In the genomic region with DNA sequence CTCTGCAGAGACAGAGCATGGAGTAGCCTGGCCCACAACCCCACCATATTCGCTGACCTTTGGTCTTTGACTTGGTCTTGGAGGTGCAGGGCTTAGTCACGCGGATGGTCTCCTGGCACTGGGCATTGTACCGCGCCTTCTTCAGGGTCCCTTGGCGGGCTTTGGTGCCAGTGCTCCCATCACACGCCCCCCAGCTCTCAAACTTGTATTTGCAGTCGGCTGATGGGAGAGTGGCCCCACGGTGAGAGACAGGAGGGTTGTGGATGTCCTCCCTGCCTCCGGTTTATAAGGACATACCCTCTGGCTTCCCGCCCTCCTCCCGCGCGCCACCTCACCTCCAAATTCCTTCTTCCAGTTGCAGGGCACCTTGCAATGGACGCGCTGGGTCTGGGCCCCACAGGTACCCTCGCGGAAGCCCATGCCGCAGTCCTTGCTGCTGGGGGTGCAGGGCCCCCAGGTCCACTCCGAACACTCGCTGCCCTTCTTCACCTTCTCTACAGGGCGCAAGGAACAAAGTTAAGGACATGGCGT, we compare ENCODE assay signal across 8 mouse cellular contexts. TPM values are rescaled to one million over a fixed set of nuclear protein-coding genes. Genes with fewer than 3 reads are reported as not detected.
A peak's percentile ranks its signal among the peaks of the same experiment; 100 is the strongest.
DNase-seq lines count a peak whose midpoint lies in the region; ATAC-seq and TF ChIP-seq lines count a peak whose summit lies in the region.
"Had no signal": no experiment of that assay in that cellular context is flagged by ENCODE, and none has a peak within 500 bp of the region (broad histone marks: within the 10 kb centered on the region; RNA-seq: fewer than 3 reads in every experiment).

No protein-coding gene starts in this region.

- ATAC-seq in forebrain, embryonic 11.5 days (replicated peaks; ENCODE audit: low FRiP score), result 0 out of 2 replicates have a peak, but pooled peaks have one; percentile 1
- 0 out of 2 replicates have a peak, but pooled peaks have one; percentile 3 for ATAC-seq in kidney, postnatal 0 days (replicated peaks; ENCODE audit: low FRiP score, low read depth)
- ATAC-seq in neural tube, embryonic 13.5 days (ENCODE audit: low read depth), result no peak; the same call in 1 of the 2 replicates

- H3K9ac ChIP-seq in forebrain, embryonic 11.5 days (ENCODE audit: low read length), result peak overlapping the region; percentile 99
- peak overlapping the region; percentile 79 for H3K9ac ChIP-seq in kidney, postnatal 0 days (ENCODE audit: low read depth, low read length)
- peak overlapping the region; percentile 90 for H3K9ac ChIP-seq in neural tube, embryonic 13.5 days

- no peaks in the 10 kb centered on the region for H3K36me3 ChIP-seq in forebrain, embryonic 11.5 days (ENCODE audit: control insufficient read depth, insufficient read depth, low read length)
- peaks cover 16% of the 10 kb centered on the region; the same call in 1 of the 2 replicates for H3K36me3 ChIP-seq in kidney, postnatal 0 days (ENCODE audit: insufficient read depth, low read length)
- H3K36me3 ChIP-seq in neural tube, embryonic 13.5 days, result peaks cover 21% of the 10 kb centered on the region

- no peak; the same call in 1 of the 2 replicates for TF ChIP-seq CTCF in kidney, postnatal 0 days (IDR thresholded peaks at IDR 0.05; ENCODE audit: low read depth)

- peak overlapping the region; percentile 89 for H3K4me2 ChIP-seq in forebrain, embryonic 11.5 days (ENCODE audit: low read depth, low read length, severe bottlenecking)
- peak overlapping the region; percentile 70 for H3K4me2 ChIP-seq in kidney, postnatal 0 days (ENCODE audit: low read length)
- H3K4me2 ChIP-seq in neural tube, embryonic 13.5 days, result peak overlapping the region; percentile 86

- DNase-seq in right cerebral cortex, postnatal 4 days, result peak; percentile 24
- DNase-seq in right cerebral cortex, adult 2 months (ENCODE audit: low spot score in 2 of 2), result no peak
- peak; percentile 78 for DNase-seq in forebrain, embryonic 11.5 days (ENCODE audit: low spot score)
- DNase-seq in kidney, postnatal 0 days (ENCODE audit: low spot score), result no peak
- DNase-seq in adrenal gland, postnatal 10 days, result no peak
- DNase-seq in adrenal gland, adult (ENCODE audit: inconsistent age in 2 of 2, low spot score in 1 of 2), result no peak

- no peaks in the 10 kb centered on the region for H3K9me3 ChIP-seq in forebrain, embryonic 11.5 days (ENCODE audit: control insufficient read depth, low read length)
- H3K9me3 ChIP-seq in kidney, postnatal 0 days (replicated peaks; ENCODE audit: low read length), result no peaks in the 10 kb centered on the region
- no peaks in the 10 kb centered on the region for H3K9me3 ChIP-seq in neural tube, embryonic 13.5 days
- H3K9me3 ChIP-seq: megakaryocyte, embryonic 14.5 days had no signal

- peaks cover 22% of the 10 kb centered on the region for H3K4me1 ChIP-seq in forebrain, embryonic 11.5 days (replicated peaks; ENCODE audit: control insufficient read depth, insufficient read depth, low read length)
- H3K4me1 ChIP-seq in kidney, postnatal 0 days (replicated peaks; ENCODE audit: insufficient read depth, low read length), result peaks cover 18% of the 10 kb centered on the region; the same call in 1 of the 2 replicates
- H3K4me1 ChIP-seq in neural tube, embryonic 13.5 days (replicated peaks), result peaks cover 56% of the 10 kb centered on the region

- no peaks in the 10 kb centered on the region for H3K27me3 ChIP-seq in forebrain, embryonic 11.5 days (ENCODE audit: control insufficient read depth, insufficient read depth, low read length)
- H3K27me3 ChIP-seq in kidney, postnatal 0 days (ENCODE audit: insufficient read depth, low read length), result no peaks in the 10 kb centered on the region
- H3K27me3 ChIP-seq in neural tube, embryonic 13.5 days, result no peaks in the 10 kb centered on the region; the same call in 1 of the 2 replicates

- H3K27ac ChIP-seq in forebrain, embryonic 11.5 days (ENCODE audit: low read depth, low read length), result peak overlapping the region; percentile 97
- H3K27ac ChIP-seq in kidney, postnatal 0 days, result peak overlapping the region; percentile 87
- peak overlapping the region; percentile 88 for H3K27ac ChIP-seq in neural tube, embryonic 13.5 days (replicated peaks)

- under 1% methylated on average over 23 of the region's 23 CpGs for WGBS in forebrain, embryonic 11.5 days
- WGBS in kidney, postnatal 0 days, result 12% methylated on average over 23 of the region's 23 CpGs
- 4% methylated on average over 23 of the region's 23 CpGs for WGBS in neural tube, embryonic 13.5 days

- H3K4me3 ChIP-seq in forebrain, embryonic 11.5 days (ENCODE audit: low read depth, low read length), result peak overlapping the region; percentile 81
- H3K4me3 ChIP-seq in kidney, postnatal 0 days (replicated peaks; ENCODE audit: low read depth, low read length), result peak overlapping the region; percentile 55
- H3K4me3 ChIP-seq in neural tube, embryonic 13.5 days, result peak overlapping the region; percentile 67
- H3K4me3 ChIP-seq: megakaryocyte, embryonic 14.5 days had no signal

RNA-seq across cellular contexts. Expression of a gene that starts 1.3 kb away (rescaled TPM):
- 1,095 and 1,130 TPM in 2 replicates for polyA plus RNA-seq in forebrain, embryonic 11.5 days (2014; fragmentation: Nextera tagmentation; extraction: Ambion mirVana)
- polyA plus RNA-seq in kidney, postnatal 0 days (2015; fragmentation: Nextera tagmentation; extraction: Ambion mirVana), result 639 and 693 TPM in 2 replicates
- polyA plus RNA-seq in neural tube, embryonic 13.5 days (2015; fragmentation: Nextera tagmentation; extraction: Ambion mirVana), result 289 and 336 TPM in 2 replicates
- total RNA-seq in adrenal gland, postnatal 10 days (2021), result 10 to 100 TPM; 30.8 to 36.7 TPM

RNA-seq across cellular contexts. Expression of a gene that starts 3.8 kb away (rescaled TPM):
- polyA plus RNA-seq in forebrain, embryonic 11.5 days (2014; fragmentation: Nextera tagmentation; extraction: Ambion mirVana), result 0.47 and 0.56 TPM in 2 replicates
- 0.22 TPM in 1 of 2 replicates, not detected in the other for polyA plus RNA-seq in kidney, postnatal 0 days (2015; fragmentation: Nextera tagmentation; extraction: Ambion mirVana)
- 1.2 and 1.5 TPM in 2 replicates for polyA plus RNA-seq in neural tube, embryonic 13.5 days (2015; fragmentation: Nextera tagmentation; extraction: Ambion mirVana)
- under 1 TPM; 0.18 to 0.27 TPM for total RNA-seq in adrenal gland, postnatal 10 days (2021)

RNA-seq across cellular contexts. Expression of a gene that starts 14.7 kb away (rescaled TPM):
- polyA plus RNA-seq in forebrain, embryonic 11.5 days (2014; fragmentation: Nextera tagmentation; extraction: Ambion mirVana), result 0.36 and 0.90 TPM in 2 replicates
- polyA plus RNA-seq in kidney, postnatal 0 days (2015; fragmentation: Nextera tagmentation; extraction: Ambion mirVana), result 0.12 TPM in 1 of 2 replicates, not detected in the other
- polyA plus RNA-seq in neural tube, embryonic 13.5 days (2015; fragmentation: Nextera tagmentation; extraction: Ambion mirVana), result 0.22 TPM in 1 of 2 replicates, not detected in the other
- total RNA-seq in adrenal gland, postnatal 10 days (2021), result not detected

RNA-seq across cellular contexts. Expression of a gene that starts 44.8 kb away (rescaled TPM):
- polyA plus RNA-seq in forebrain, embryonic 11.5 days (2014; fragmentation: Nextera tagmentation; extraction: Ambion mirVana), result 32.7 and 35.9 TPM in 2 replicates
- polyA plus RNA-seq in kidney, postnatal 0 days (2015; fragmentation: Nextera tagmentation; extraction: Ambion mirVana), result 32.1 and 32.4 TPM in 2 replicates
- 35.7 and 38.8 TPM in 2 replicates for polyA plus RNA-seq in neural tube, embryonic 13.5 days (2015; fragmentation: Nextera tagmentation; extraction: Ambion mirVana)
- 10 to 100 TPM; 64.4 to 72.1 TPM for total RNA-seq in adrenal gland, postnatal 10 days (2021)

Comparison
In these comparisons a context has a peak if more than half of its experiments do, and no peak if none do; other contexts are left out.
1. DNase-seq: peak in right cerebral cortex, postnatal 4 days (single experiment) and forebrain, embryonic 11.5 days (single experiment); none in right cerebral cortex, adult 2 months (0 of 2), kidney, postnatal 0 days (single experiment), adrenal gland, postnatal 10 days (single experiment) and adrenal gland, adult (0 of 2).
2. Peak in every context shown above with its lines, with median percentiles within 50 percentile points of each other: H3K27ac ChIP-seq, H3K4me2 ChIP-seq, H3K4me3 ChIP-seq and H3K9ac ChIP-seq.